Mouse (Mus musculus): Measurements from ENCODE around the gene Olfr1126.

DNA sequence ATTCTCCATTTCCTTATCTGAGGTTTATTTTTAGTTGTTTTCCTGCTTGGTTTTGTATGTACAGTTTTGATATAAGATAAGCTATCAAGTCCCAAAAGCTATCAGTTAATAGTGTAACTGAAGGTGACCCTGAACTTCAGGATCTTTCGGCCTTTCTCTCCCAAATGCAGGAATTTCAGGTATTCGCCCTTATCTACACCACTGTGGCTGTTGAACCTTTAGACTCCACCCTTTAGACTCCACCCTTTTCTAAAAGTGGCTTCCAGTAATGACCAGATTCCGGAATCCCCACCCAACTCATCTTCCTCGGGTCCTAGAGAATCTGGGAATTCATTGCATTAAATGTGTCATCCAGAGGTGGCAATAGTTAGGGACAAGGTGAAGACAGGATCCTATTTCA lies 27.4 kb downstream of the Olfr1126 start:
- TF ChIP-seq CTCF (IDR thresholded peaks at IDR 0.05; ENCODE audit: extremely low read depth, insufficient read depth, low read length) (no peak), POLR2A (IDR thresholded peaks at IDR 0.05; ENCODE audit: extremely low read depth, insufficient read depth, low read length) (no peak)
